Mouse (Mus musculus) effector memory CD4-positive, alpha-beta T cell, adult 7 months (primary cell): ENCODE measurements around the gene Higd1c. TPM values are rescaled to one million over a fixed set of nuclear protein-coding genes. Genes with fewer than 3 reads are reported as not detected.

Experiments
- polyA plus RNA-seq: library from polyadenylated mRNA; unstranded; fragments of 100-300 nt; shearing (Covaris generic); gene quantifications from one replicate; pipeline ENCODE4 v1.2.1, GENCODE M21; 2017

The Higd1c gene
- not detected for polyA plus RNA-seq

GRCm38 (mm10) chr15:100364242-100364641, at the start of gene Higd1c:
Gene Higd1c, plus strand, starts transcription at chr15:100364542.

DNA sequence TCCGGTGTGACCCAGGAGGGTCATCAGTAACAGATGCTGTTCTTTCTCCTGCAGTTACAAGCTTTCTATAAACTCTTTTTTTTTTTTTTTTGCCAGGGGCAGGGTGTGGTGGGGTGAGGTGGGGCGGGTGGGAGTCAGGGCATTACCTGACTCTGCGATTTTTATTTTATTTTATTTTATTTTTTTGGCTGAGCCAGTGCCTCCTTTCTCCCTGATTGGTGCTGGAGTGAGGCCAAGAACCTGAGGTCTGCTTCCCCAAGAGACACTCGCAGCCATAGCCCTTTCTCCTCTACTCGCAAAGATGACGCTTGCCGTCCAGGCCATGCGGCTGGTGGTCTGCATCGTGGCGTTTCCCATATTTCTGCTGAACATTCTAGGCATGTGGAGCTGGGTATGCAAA, 29.7 kb upstream of the Higd1c start, which contains the start of gene Mettl7a3:
Gene Mettl7a3, plus strand, starts transcription at position 301 of the 400 bp plus-strand sequence.

DNA sequence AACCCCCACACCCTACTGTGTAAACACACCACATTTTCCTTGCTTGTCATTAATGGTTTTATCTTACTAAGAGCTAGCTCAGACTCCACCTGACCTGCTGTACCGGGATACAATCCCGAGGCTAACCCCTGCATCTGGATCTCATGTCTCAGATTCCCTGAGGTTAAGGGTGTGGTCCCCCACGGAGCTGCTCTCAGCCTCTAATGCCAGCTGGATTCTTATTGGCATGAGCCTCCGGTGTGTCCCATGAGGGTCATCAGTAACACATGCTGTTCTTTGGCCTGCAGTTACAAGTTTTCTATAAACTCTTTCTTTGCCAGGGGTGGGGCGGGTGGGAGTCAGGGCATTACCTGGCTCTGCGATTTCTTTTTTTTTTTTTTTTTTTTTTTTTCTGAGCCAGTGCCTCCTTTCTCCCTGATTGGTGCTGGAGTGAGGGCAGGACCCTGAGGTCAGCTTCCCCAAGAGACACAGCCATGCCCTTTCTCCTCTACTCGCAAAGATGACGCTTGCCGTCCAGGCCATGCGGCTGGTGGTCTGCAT, 11.6 kb upstream of the Higd1c start, which contains the start of the genes Methig1 and Mettl7a2:
Gene Methig1, plus strand, starts transcription at position 439 of the 540 bp plus-strand sequence.
Gene Mettl7a2, plus strand, starts transcription at position 490 of the 540 bp plus-strand sequence.

DNA sequence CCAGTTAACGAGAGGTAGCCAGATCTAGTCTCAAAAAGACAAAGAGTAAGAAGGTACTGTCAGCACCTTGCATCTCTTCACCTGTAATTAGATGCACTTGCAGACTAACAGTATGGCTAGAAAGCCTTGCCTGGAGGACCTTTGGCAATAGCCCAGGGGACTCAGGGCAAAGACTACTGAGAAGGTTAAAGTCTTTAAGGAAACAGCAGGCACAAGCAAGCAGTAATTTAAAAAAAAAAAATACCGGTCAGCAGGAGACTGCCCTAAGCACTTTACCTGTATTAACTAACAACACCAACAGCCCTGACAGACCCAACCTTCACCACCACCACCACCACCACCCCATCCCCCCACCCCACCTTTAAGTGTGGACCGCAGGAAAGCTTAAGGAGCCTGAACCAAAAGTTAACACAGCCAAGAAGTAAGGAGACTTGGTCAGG, 57.4 kb downstream of the Higd1c start, which contains the start of gene Gm5475:
Gene Gm5475, plus strand, starts transcription at position 390 of the 440 bp plus-strand sequence.

GRCm38 (mm10) chr15:100424396-100425122, 60.2 kb downstream of the Higd1c start, which contains the start of gene Slc11a2:
Gene Slc11a2, minus strand, starts transcription at chr15:100425072.

Other genes with a start within 250 kb of the Higd1c start
- gene Atf1, start 136.7 kb upstream of the Higd1c start, polyA plus RNA-seq, result 59.8 TPM
- gene Tmprss12, start 83.7 kb upstream of the Higd1c start, polyA plus RNA-seq, result not detected
- gene Mettl7a1, start 60.4 kb upstream of the Higd1c start, polyA plus RNA-seq, result 15.0 TPM
- gene Mettl7a3, start 29.6 kb upstream of the Higd1c start, polyA plus RNA-seq, result not detected
- gene Methig1, start 11.4 kb upstream of the Higd1c start, polyA plus RNA-seq, result not detected
- gene Mettl7a2, start 11.3 kb upstream of the Higd1c start, polyA plus RNA-seq, result not detected
- gene Gm5475, start 57.6 kb downstream of the Higd1c start, polyA plus RNA-seq, result 0.51 TPM
- 36.9 TPM for gene Slc11a2, start 60.5 kb downstream of the Higd1c start, polyA plus RNA-seq
- gene Letmd1, start 104.5 kb downstream of the Higd1c start, polyA plus RNA-seq, result 31.8 TPM
- 9.5 TPM for gene Csrnp2, start 130.9 kb downstream of the Higd1c start, polyA plus RNA-seq
- 5.0 TPM for gene Tfcp2, start 187.5 kb downstream of the Higd1c start, polyA plus RNA-seq
- 202 TPM for gene Pou6f1, start 235.4 kb downstream of the Higd1c start, polyA plus RNA-seq